Mouse (Mus musculus): ENCODE measurements around the gene Igsf8. TPM values are rescaled to one million over a fixed set of nuclear protein-coding genes. Genes with fewer than 3 reads are reported as not detected.

Gene Igsf8
- total RNA-seq, 2 experiments from 2014 or later, result 256 to 272 TPM

DNA sequence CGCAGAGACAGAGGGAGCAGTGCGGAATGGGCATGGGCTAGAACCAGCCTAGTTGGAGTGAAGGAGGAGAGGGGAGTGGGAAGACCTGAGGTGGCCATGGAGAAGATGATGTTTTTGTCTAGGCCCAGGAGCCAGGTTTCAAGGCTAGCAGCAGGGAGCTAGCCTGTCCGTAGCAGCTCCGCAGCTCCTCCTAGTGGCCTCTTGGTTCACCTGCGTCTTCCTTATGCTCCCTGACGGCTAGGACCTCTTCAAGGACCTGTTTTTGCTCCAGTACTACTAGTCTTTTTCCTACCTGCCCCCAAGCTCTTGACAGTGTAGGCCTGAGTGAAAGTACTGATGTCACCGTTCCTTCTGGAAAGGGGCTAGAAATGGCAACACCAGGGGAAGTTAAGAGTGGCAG, 63.3 kb downstream of the Igsf8 start:
- DNase-seq, result peak; percentile 69 to 77

GRCm38 (mm10) chr1:172325680-172326535, 64.5 kb downstream of the Igsf8 start:
- no peak for DNase-seq

DNA sequence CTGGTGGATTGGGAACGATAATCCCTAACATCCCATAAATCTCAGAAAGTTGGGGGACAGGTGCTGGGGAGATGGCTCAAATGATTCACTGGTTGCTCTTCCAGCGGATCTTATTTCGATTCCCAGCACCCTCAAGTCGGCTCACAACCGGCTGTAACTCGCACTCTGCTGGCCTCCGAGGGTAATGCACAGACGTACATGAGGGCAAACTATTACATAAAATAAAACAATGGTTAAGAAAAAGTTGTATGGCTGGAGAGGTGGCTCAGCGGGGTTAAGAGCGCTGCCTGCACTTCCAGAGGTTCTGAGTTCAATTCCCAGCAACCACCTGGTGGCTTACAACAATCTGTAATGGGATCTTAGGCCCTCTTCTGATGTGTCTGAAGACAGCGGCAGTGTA, 65.2 kb downstream of the Igsf8 start:
- no peak for DNase-seq

DNA sequence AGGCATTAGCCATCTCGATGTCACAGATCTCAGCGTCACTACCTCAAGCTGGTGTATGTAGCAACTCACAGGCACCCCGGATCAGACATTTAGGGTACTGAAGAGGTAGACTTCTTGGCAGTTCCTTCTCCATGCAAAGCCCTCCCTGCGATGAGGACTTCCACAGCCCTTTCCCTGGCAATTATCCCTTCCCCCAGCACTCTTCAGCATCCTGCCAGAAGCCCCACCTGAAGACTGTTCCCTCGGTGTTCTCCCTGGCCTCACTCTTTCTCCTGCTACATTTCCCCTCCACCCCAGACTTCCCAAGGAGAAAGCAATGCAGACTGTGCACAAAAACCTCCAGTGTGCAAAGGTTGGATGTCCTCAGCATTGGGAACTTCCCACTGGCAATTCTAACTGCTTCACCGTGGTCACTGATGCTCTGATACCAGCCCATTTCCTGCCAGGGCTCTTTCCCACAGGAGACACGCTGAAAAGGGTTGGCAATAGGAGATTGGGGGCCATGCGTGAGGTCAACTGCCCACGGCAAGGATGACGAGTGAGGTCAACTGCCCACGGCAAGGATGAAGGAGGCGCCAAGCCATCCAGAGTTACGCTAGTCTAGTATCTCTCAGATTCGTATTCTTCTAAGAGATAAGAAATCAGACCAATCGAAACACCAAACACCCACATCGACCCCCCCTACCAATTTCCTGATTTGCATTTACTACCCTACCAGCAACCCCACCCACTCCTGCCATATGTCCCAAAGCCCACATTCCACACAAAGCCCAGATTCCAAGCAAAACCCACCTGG, 66.0 kb downstream of the Igsf8 start:
- DNase-seq, result no peak

DNA sequence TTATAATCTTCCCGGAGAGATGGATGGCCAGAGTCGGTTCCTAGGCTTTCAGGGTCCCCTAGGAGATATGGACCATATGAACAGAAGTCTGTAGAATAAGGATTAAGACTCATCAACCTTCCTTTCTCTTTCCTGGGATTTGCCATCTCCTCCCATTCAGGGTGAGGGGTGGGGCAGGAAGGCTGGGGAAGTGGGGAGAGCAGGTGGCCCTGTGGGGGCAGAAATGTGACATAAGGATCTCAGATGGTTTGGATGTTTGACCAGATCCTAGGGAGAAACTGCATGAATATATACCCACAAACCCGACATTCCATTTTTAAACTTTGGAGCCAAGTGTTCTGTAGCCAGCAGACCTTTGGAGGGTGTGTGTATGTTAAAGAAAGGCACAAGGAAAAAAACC, 66.6 kb downstream of the Igsf8 start:
- DNase-seq, result no peak

DNA sequence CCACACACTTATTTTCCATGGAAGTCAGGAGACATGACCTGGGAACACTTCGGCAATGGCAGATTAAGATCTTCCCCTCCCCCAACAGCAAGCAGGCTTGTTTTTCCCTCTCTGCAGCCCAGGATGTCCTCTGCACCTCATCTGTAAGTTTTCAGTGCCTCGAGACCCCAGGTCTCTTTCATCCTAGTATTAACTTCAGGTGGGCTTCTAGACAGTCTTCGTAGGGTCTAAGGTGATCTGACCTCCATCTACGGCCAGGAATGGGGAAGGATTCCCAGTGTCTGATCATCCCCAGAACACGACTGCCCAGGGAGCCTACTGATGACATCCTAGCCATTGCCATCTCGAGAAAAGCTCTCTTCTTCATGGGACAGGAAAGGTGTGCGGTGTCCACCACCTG, 67.0 kb downstream of the Igsf8 start:
- peak in 1 of 2 experiments; percentile 15 for DNase-seq

- DNase-seq, result peak; percentile 73 to 80
Measured at GRCm38 (mm10) chr1:172329131-172329530, 67.7 kb downstream of the Igsf8 start, which contains the start of gene Kcnj9. Kcnj9 (minus strand) TSS chr1:172329318.

GRCm38 (mm10) chr1:172329616-172330015, 68.2 kb downstream of the Igsf8 start:
- DNase-seq, result no peak

DNA sequence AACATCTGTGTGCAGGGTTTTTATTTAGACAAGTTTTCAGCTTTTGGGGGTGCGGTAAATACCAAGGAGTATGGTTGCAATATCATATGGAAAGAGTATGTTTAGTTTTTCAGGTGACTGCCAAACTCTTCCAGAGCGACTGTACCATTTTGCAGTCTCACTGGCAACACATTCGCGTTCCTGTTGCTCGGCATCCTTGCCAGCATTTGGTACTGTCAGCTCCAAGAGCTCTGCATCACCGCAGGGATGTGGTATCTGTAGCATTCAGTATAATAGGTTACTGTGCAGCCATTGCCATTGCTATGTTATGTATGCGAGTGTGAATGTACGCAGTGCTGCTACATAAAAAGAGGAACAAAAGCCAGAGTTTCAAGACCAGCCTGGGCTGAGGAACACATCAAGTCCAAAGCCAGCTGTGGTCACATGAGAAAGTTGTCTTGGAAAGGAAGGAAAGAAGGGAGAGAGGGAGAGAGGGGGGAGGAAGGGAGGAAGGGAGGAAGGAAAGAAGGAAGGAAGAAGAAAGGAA, 70.0 kb downstream of the Igsf8 start:
- no peak for DNase-seq

- DNase-seq, result no peak
Measured at GRCm38 (mm10) chr1:172332925-172333324, 71.5 kb downstream of the Igsf8 start.

GRCm38 (mm10) chr1:172333512-172333911, 72.1 kb downstream of the Igsf8 start:
- DNase-seq, result no peak

DNA sequence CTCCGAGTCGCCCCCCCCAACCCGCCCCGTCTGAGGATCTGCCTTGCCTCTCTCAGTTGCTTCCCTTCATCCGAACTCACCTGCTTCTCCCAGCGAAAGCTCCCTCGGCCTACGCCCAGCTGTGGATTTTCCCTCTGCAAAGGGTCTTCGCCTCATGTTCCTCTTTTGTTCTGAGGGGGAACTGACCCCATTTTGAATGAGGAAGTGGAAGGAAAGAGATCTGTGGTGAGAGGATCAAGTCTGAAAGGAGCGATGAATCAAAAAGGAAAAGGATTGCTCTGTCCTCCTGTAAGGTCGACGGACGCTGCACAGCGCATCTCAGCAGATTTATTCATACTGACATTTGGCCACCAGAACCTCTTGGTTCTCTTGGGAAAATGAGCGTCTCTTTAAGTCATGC, 74.4 kb downstream of the Igsf8 start:
- no peak for DNase-seq

DNA sequence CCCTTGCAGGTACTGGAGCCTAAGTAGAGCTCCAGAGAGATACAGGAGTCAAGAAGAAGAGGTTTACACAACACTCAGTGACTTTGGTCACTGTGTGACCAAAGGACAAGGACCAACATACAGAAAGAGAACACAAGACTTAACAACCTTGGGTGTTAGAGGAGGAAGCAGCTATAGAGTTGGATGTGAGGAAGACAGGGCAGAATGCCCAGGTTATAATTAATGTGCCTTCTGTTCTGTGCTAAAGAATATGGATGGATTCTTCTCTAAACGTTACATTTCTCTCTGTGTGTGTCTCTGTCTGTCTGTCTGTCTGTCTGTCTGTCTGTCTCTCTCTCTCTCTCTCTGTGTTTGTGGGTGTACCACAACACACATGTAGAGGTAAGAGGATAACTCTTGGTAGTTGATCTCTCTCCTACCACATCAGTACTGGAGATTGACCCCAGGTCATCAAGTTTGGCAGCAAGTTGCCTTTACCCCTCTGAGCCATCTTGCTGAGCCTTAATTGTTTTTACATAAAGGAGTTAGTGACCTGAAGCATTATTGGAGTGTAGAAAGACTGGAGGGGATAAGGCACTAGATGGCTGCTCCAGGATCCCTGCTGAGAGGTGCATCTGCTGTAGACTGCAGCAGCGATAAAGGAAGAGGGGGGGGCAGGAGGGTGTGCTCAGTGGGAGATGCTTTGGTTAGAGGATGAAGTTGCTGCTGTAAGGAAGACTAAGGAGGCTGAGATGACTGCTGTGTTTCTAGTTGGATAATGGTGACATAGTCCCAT, 76.2 kb downstream of the Igsf8 start:
- DNase-seq, result no peak

DNA sequence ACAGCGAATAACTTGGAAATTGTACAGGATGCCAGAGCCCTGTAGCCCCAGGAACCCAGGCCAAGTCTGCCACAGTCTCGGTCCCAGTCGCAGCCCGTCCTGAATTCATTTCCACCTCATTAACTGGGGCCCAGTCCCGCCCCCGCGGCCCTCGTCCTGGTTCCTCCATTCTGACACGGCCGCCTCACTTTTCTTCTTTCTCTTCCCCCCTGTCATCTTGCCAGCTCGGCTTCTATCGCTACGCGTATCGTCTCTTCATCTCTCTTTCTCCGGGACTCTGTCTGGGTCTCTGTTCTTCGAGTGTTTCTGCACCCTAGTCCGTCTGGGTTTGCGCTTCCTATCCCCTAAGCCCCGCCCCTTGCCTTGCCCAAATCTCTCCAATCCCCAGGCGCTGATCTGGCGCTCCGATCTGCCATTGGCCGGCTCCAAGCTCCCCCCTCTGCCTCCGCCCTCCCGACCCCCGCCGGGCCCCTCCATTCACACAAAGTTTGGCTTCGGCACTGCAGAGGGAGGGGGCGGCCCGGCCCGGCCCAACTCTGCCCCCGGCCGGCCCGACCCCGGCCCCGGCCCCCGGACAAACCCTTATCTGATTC, 79.4 kb downstream of the Igsf8 start, which contains the start of gene Kcnj10:
Gene Kcnj10, plus strand, starts transcription at position 482 of the 593 bp plus-strand sequence.
- DNase-seq, result peak; percentile 83

GRCm38 (mm10) chr1:172341386-172341785, 79.9 kb downstream of the Igsf8 start:
- DNase-seq, result no peak

- peak; percentile 76 to 79 for DNase-seq
Measured at GRCm38 (mm10) chr1:172342729-172343128, 81.3 kb downstream of the Igsf8 start.

GRCm38 (mm10) chr1:172343914-172344313, 82.5 kb downstream of the Igsf8 start:
- no peak for DNase-seq

GRCm38 (mm10) chr1:172344820-172345219, 83.4 kb downstream of the Igsf8 start:
- no peak for DNase-seq

DNA sequence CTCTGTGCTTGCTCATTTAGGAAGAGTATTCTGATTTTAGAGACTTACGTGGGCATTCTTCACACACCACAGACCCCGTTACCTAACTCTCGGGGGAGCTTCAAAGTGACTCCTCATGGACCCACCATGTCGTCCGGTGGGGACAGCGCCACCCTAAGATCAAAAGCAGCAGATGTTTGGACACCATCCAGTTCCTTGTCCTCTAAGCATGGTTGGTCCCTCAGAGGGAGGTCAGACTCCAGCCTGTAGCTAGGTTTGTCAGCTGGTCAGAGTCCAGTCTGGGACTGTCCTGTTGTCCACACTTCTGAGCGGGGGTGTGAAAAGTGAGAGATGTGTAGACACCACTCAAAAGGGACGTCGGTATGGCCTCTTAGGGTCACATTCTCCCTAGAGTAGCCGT, 85.3 kb downstream of the Igsf8 start:
- no peak for DNase-seq

DNA sequence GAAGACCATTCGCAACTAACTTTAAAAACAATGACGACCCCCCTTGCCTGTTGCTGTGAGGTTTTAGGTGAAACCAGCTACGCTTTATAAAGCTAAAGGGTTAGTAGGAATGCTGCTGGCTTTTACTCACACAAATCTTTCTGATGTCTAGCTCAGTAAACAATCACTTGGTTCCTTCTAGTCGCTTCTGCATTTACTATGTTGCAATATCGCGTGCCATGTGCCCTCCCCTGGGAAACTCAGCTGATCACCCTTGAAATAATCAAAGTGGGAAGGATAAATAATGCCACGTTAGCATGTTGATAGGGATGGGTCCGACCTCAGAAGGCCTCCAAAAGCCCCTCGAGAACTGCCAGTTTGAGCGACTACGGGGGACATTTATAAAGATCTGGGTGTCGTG, 85.9 kb downstream of the Igsf8 start:
- DNase-seq, result no peak

- DNase-seq, result no peak
Measured at GRCm38 (mm10) chr1:172349504-172349903, 88.1 kb downstream of the Igsf8 start.
